Mouse (Mus musculus) heart, postnatal 10 days (tissue): ENCODE results near the gene Sohlh1. TPM values are rescaled to one million over a fixed set of nuclear protein-coding genes. Genes with fewer than 3 reads are reported as not detected.

Experiments used
- DNase-seq, 2 experiments: peaks; one replicate each; pipeline ENCODE4 v3.0.0; 2021
- intact Hi-C: fragments of 180-260 bp; cut with DNase I; formaldehyde crosslinking; loops from one replicate; pipeline ENCODE4 v1.15.1; 2025
- total RNA-seq, 2 experiments: library from RNA; stranded (reverse); gene quantifications; 2 replicates each; pipeline ENCODE4 v1.2.3; 2021

The Sohlh1 gene
- total RNA-seq, result not detected

DNA sequence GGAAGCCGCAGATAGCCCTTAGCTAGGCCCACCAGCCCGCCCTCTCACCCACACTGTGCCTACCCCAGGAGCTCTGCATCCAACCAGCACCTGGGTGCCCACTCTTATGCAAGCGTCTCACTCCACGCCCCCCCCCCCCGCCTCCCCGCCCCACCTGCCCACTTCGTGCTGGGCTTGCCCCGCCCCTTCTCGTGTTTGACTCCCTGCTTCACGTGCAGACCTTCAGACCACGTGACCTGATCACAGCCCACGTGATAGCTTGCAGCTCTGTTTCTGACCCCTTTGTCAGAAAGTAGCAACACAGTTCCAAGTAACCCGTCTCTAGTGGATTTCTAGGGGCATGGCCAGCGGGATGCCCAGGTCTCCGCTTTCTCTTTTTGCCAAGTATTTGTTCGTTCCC lies at the start of gene Sohlh1:
TSS of gene Sohlh1 (minus strand) at position 23 of the 400 bp plus-strand sequence.
- intact Hi-C loops, result no loop called here
- no peak for DNase-seq

- no peak for DNase-seq
- intact Hi-C loops, result no loop called here
Measured at GRCm38 (mm10) chr2:25892440-25892839, 45.4 kb upstream of the Sohlh1 start.

DNA sequence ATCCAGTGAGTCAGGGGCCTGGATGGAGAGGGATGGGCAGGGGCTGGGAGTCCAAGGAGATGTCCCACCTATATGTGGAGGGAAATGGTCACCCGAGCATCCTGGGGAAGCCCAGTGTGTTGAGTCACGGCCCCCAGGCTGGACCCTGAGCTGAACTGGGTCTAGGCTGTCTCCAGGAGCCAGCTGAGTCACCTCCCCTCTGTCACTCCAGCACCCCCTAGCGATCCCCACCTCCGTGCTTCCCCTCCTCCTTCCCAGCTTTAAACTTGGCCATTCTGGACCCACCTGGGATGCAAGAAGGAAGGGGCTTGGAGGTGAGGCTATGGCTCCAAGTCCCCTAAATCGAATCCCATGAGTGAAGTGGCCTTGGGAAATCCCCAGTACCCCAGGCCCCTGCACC lies 41.1 kb upstream of the Sohlh1 start:
- intact Hi-C loops, result no loop called here
- peak in 1 of 2 experiments; percentile 9 for DNase-seq

GRCm38 (mm10) chr2:25887226-25887625 lies 40.2 kb upstream of the Sohlh1 start:
- intact Hi-C loops, result no loop called here
- DNase-seq, result no peak

DNA sequence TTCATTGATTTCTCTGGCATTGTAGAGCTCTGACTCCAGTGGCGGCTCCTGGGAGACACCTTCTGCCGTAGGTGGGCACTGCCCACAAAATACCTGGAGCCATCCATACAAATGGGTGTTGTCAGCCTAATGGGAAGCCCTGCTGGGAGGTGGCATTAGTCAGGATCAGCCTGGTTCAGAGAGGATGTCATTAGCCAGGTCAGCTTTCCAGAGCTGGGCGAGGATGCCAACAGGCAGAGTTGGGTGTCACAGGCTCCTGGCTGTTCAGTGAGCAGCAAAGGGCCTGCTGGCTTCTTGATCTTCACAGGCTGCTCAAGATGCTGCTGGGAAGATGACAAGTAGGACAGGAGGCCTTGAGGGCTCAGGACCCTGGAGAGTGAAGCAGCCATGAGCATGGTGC lies 37.7 kb upstream of the Sohlh1 start:
- no peak for DNase-seq
- intact Hi-C loops, result no loop called here

DNA sequence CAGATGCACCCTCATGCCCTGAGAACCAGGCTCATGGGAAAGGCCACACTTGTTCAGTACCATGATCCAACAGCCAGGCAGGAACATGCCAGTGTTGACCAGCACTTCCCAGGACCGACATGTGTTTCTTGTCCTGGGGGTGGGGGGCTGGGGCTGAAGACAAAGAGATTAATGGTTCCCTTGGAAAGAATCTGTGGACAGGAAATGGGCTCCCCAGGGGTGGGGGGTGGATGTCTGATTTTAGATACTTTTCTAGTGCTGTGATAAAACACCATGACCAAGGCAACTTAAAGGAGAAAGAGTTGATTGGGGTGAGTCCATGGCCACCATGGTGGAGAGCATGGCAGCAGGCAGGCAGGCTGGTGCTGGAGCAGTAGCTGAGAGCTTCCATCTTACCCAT lies 35.2 kb upstream of the Sohlh1 start:
- intact Hi-C loops, result no loop called here
- no peak for DNase-seq

- intact Hi-C loops, result no loop called here
- no peak for DNase-seq
Measured at GRCm38 (mm10) chr2:25879061-25879460, 32.0 kb upstream of the Sohlh1 start.

- DNase-seq, result no peak
- intact Hi-C loops, result no loop called here
Measured at GRCm38 (mm10) chr2:25878516-25878915, 31.5 kb upstream of the Sohlh1 start.

GRCm38 (mm10) chr2:25877736-25878268 lies 30.8 kb upstream of the Sohlh1 start:
- no peak for DNase-seq
- intact Hi-C loops, result no loop called here

- DNase-seq, result no peak
- intact Hi-C loops, result no loop called here
Measured at GRCm38 (mm10) chr2:25877250-25877735, 30.2 kb upstream of the Sohlh1 start.

GRCm38 (mm10) chr2:25866656-25867055 lies 19.6 kb upstream of the Sohlh1 start:
- intact Hi-C loops, result no loop called here
- DNase-seq, result no peak

GRCm38 (mm10) chr2:25865412-25865811 lies 18.4 kb upstream of the Sohlh1 start:
- DNase-seq, result peak in 1 of 2 experiments; percentile 20
- intact Hi-C loops, result no loop called here

DNA sequence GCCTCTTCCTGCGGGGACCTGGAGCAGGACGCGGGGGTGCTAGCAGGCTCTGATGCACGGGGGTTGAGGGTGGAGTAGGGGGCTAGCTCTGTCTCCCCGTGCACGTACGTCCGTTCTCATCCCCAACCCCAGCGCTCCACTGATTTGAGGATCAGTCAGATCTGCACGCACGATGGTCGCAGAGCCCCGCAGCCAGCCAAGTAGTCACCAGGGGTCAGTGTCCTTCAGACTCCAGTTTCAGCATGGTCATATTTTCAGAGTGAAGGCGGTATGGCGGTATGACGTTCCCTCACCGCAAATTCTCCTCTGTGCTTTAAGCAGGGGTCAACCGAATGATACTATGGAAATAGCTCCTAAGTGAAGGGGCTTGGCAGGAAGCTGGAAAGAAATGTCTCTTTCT lies 17.2 kb upstream of the Sohlh1 start:
- DNase-seq, result no peak
- intact Hi-C loops, result no loop called here

DNA sequence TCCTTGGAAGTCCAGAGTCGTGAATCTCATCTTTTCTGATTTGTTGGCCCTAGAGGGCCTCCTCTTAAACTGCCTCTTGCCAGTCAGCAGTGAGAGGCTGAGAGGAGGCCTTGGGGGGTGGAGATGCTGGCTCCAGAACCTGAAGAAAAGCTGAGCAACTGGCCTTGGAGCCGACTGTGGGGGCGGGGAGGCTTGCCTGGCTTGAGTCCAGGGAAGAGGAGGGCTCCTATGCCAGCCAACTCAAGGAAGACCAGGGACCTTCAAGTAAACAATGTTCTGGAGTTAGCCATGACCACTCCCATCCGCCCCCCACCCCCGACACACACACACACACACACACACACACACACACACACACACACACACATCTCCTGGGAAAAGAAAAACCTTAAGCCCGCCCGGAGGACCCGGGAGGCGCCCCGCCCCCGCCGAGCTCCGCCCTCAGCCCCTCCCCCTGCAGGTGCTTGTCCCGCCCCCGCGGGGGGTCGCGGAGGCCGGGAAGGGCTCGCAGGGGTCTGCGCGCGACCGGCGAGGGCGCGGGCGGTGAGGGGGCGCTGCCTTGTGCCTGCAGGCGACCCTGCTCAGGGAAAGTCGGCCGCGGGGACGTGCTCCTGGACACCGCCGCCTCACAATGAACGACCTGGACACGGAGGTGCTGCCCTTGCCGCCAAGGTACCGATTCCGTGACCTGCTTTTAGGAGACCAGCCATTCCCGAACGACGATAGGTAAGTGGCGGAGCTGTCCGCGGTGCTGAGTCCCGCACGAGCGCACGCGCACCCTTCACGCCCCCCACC lies 16.5 kb upstream of the Sohlh1 start, which contains the start of gene Kcnt1:
TSS of gene Kcnt1 (plus strand) at position 398 of the 795 bp plus-strand sequence.
- peak; percentile 22 to 40 for DNase-seq
- intact Hi-C loops, result no loop called here

GRCm38 (mm10) chr2:25862696-25863270 lies 15.7 kb upstream of the Sohlh1 start:
- DNase-seq, result no peak
- intact Hi-C loops, result no loop called here

DNA sequence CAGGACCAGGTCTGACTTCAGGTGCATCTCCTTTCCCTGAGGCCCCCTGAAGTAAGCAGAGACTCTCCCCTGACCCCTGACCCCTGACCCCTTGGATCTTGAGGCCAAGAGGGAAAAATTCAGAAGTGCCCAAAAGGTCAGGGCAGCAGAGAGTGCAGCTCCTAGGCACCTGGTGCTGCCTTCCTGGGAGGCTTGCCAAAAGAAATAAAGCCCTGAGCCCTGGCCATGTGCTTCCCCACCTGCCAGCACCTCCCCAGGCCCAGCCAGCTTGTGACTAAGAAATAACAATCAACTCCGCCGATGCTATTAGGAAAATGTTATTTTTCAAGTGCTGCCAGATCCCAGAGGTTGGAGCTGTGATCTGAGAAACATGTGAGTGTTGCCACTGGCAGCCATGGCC lies 15.0 kb upstream of the Sohlh1 start:
- DNase-seq, result no peak
- intact Hi-C loops, result no loop called here

- intact Hi-C loops, result no loop called here
Measured at GRCm38 (mm10) chr2:25859891-25860290, 12.8 kb upstream of the Sohlh1 start.

DNA sequence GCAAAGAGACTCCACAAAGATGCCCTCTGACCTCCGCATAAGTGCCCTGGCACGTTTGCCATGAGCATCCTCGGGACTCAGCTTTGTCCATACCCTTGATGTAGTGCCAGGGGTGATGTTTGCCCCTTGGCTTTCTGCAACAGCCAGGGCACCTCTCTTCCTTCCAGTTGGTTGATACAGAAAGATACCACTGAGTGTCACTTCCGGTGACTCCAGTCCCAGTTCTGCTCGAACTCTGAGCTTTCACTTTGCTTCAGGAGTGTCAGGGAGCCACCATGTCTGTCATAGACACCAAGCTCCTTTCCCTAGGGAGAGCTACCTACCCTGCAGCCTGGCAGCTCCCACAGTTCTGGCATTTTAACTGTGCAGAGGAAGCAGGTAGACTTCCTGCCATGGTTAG lies 7.0 kb upstream of the Sohlh1 start:
- intact Hi-C loops, result loop anchor here (5.0 kb wide), 1 partner anchor 58 kb away; no protein-coding TSS in a partner anchor
- no peak for DNase-seq

More at GRCm38 (mm10) chr2:25859891-25860290, 12.8 kb upstream of the Sohlh1 start:
- no peak for DNase-seq

DNA sequence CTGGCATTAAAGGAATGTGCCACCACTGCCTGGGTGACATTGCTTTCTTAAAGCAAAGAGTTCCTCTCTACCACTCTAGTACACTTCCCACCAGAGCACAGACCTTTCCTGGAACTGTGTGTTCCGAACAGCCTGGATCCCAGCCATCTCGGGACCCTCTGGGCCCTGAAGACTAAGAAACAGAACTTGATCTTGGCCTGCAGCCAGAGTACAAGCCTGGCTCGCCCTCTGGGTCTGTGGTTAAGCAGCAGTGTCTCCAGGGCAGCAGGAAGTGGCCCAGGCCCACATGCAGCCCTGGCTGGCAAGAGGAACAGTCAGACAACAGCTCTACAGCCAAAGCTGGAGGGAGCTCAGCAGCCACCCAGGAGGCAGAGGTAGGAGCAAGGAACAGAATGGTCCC lies 5.6 kb upstream of the Sohlh1 start:
- peak in 1 of 2 experiments; percentile 10 for DNase-seq

GRCm38 (mm10) chr2:25850330-25850729 lies 3.3 kb upstream of the Sohlh1 start:
- DNase-seq, result peak in 1 of 2 experiments; percentile 65
- intact Hi-C loops, result loop anchor here (5.0 kb wide), 1 partner anchor 62 kb away; no protein-coding TSS in a partner anchor

More for the DNA sequence above, 5.6 kb upstream of the Sohlh1 start:
- intact Hi-C loops, result loop anchor here (5.0 kb wide), 1 partner anchor 60 kb away; no protein-coding TSS in a partner anchor

- DNase-seq, result no peak
- intact Hi-C loops, result no loop called here
Measured at GRCm38 (mm10) chr2:25846516-25846915, 532 bp downstream of the Sohlh1 start.

- DNase-seq, result no peak
- intact Hi-C loops, result no loop called here
Measured at GRCm38 (mm10) chr2:25844097-25844496, 3.0 kb downstream of the Sohlh1 start.
